Mouse (Mus musculus) urinary bladder, adult 18-20 months (tissue): ENCODE data around the gene Wrb.
"Not testable (repeated sequence)": the region's sequence is repeated elsewhere in the genome, so short reads cannot be mapped to it uniquely, and the experiment has no call there.

ENCODE experiments used
- DNase-seq, 2 experiments: peaks; one replicate each; pipeline ENCODE4 v3.0.0; 2022; ENCODE audit warnings: low spot score in 2 of 2, mixed read lengths in 2 of 2

Wrb gene

GRCm38 (mm10) chr16:96145110-96145800, at the start of gene Wrb:
TSS of gene Wrb (plus strand) at chr16:96145407.
- DNase-seq: peak; percentile 99 to 100

GRCm38 (mm10) chr16:96095966-96096365, 49.2 kb upstream of the Wrb start:
- no peak for DNase-seq

GRCm38 (mm10) chr16:96097811-96098210, 47.4 kb upstream of the Wrb start:
- not testable (repeated sequence) for DNase-seq

DNA sequence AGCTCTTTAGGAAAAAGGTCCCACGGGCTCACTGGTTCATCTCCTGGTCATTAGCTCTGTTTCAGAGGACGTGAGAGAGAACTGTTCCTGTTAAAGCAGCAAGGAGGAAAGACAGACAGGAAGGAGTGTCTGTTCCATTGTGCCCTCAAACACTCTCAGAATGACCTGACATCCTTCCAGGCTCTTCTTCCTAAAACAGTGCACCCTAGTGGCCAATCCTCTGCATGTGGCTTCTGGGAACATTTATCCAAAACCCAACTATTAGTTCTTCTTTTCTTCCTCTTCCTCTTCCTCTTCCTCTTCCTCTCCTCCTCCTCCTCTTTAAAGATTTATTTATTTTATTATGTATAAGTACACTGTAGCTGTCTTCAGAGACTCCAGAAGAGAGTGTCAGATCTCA, 42.2 kb upstream of the Wrb start:
- no peak for DNase-seq

DNA sequence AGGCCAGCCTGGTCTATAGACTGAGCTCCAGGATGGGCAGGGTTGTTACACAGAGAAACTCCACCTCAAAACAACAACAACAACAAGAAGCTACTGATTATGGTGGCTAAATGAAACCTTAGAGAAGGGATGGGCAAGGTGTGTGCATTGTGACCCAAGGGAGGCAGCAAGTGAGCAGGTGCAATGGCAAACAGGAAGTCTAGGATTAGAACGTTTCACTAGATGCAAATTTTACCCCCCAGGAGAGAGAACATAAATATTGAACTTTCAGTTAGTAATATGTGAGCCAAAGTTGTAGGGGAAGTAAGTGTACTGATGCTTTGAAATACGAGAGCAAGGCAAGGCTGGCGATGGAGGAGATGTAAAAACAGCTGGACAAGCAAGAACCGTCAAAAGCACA, 35.5 kb upstream of the Wrb start:
- DNase-seq: no peak

GRCm38 (mm10) chr16:96110655-96111345, 34.4 kb upstream of the Wrb start:
- no peak for DNase-seq

DNA sequence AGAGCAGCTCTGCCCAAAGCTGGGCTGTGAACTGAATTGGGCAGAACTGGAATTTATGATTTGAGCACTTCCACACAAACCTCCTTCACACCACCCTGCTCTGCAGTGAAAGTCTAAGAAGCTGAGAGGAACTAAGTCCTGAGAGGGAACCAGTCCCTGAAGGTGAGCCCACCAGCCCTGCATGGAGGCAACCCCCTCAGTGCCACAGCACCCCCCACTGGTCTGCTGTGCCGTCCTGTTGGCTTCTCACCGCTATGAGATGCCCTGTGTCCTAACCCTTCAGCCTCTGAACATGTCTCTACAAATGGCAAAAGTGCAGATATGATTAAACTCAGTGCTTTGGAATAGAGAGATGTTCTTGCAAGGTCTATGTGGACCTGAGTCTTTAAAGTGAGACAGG, 32.4 kb upstream of the Wrb start:
- no peak for DNase-seq

DNA sequence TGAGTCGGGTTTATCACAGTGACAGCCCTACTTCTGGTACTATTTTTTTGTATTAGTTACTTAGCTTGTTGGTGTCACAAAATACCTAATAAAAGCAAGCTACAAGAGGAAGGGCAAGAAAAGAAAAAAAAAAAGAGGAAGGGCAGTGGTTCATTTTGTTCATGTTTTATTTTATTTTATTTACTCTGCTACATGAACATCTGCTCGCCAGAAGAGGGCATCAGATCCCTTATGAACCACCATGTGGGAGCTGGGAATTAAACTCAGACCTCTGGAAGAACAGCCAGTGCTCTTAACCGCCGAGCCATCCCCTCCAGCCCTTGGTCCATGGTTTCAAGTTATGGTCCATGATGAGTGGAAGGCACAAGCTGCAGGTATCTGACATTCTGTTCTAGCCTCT, 30.5 kb upstream of the Wrb start:
- DNase-seq: no peak

DNA sequence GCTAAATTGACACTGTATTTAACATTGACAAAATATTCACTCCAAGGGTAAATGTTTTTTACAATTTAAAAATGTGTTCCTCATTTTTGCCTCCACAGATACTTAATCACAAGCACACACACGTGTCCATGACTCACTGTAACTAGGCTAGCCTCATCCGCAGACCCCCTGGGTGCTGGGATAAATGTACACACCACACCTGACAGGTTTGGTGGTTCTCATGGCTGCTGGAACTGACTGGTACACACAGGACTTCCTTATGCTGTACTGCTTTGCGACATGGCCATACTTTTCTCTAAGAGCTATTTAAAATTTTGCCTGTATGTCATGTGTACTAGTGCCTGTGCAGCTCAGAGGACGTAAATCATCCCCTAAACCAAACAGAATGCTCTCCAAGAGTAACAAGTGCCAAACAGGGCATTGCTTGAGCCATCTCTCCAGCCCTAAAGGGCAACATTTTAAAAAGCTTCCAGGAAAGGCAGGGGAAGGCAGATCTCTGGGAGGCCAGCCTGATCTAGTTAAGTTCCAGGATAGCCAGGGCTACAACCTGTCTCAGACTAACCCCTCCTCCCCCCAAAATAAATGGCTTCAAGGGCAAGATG, 25.1 kb upstream of the Wrb start:
- DNase-seq: no peak

DNA sequence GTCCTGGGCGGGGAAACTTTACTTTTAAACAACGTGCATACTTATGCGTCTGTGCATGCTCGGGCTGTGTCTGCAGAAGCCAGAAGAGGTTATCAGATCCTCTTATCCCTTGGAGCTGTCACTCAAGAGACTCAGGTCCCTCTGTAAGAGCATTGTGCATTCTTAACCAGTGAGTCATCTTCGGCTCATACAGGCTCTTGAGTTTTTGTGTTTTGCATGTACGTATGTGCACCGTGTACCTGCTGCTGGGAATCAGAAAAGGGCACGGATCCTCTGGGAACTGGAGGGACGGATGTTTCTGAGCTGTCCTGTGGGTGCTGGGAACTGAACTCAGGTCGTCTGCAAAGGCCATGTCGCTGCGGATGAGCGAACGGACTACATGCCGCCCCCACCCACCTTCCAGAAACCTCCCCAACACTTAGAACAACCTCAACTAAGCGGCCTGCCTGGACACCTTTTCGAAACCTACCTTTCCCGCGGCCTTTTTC, 18.5 kb upstream of the Wrb start:
- peak; percentile 35 to 47 for DNase-seq

DNA sequence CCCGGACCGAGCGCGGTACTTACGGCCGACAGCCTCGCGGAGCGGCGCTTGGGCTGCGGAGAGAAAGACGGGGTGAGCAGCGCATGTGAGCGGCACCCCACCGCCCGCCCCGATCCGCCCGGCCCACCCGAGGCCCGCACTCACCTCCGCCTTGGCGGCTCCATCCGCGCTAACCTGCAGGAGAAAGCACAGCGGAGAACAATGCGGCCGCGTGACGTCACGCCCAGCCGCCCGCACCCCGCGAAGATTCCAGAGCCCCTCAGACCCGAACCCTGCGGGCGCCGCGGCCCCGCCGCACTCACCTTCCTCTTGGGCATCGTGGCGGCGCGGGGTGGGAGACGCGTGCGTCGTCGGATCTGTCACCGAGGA, 17.9 kb upstream of the Wrb start:
- DNase-seq: no peak

DNA sequence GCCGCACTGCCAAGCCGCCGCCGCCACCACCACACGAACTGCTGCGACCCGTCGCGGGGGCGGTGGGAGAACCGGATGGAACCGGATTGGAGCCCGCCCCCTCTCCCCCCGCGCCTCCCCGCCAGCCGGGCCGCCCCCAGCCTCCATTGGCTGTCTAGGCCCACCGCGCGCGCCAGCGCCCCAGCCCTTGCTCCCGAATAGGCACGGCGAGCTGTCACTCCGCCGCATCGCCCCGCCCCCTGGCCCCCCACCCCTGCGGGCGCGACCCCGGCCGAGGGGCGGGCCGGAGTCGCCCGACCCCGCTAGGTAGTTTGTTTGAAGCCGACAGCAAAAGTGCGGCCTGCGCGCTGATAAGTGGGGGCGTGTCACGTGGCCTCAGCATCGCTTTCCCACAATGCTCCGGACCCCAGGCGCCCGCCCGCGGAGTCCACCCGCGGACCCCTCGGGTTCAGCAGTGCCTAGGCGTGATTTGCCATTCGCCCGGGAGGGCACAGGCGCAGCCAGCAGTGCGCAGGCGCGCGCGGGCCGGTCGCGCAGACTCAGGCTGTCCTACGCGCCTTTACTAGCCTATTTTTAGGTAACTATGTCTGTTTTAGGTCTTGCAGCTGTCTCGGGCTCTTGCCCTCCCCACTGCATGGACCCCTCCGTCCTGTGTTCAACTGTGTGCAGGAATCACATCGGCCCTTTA, 17.4 kb upstream of the Wrb start, which contains the start of gene Hmgn1:
Gene Hmgn1 (minus strand): TSS at position 73 of the 688 bp plus-strand sequence.
- DNase-seq: peak; percentile 87 to 93

DNA sequence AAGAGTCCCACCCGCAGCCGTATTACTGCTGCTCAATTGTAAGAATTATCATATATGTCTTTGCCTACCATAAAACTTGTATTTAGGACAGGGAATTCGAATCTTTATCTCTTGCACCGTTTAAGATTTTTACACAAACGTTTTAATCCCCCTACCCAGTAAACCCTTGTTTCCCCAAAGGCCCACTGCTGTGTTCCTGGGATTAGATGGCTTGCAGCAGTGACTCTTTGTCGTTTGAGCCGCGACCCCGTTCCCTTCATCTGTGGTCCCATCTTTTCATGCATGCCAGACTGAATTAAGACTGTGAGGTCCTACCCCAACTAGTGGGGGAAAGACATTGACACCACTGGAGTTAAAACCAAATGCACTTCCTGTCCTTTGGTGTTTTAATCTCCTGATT, 16.7 kb upstream of the Wrb start:
- no peak for DNase-seq

DNA sequence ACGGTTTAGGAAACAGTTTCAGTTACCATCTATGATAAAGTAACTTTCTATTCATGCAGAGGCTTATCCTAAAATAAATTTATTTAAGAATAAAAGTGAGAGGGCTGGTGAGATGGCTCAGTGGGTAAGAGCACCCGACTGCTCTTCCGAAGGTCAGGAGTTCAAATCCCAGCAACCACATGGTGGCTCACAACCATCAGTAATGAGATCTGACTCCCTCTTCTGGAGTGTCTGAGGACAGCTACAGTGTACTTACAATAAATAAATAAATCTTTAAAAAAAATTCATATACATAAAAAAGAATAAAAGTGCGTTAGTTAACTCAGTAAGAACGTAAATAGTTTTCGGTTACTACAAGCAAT, 478 bp upstream of the Wrb start:
- DNase-seq: not testable (repeated sequence)

DNA sequence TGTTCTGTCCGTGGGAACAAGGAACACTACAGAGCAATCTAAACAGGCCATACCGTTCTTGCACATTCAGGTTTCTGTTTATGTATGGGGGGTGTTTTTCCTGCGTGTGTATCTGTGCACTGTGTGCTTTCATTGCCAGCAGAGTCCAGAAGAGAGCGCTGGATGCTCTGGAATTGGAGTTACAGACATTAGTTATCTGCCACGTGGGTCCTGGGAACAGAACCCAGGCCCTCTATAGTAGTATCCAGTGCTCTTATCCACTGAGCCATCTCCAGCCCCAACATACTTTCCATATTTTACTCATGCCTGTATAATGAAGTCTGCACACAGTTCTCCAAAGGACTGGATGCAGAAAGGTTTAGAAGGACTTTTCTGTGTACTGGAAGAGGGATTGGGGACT, 607 bp downstream of the Wrb start:
- DNase-seq: no peak

DNA sequence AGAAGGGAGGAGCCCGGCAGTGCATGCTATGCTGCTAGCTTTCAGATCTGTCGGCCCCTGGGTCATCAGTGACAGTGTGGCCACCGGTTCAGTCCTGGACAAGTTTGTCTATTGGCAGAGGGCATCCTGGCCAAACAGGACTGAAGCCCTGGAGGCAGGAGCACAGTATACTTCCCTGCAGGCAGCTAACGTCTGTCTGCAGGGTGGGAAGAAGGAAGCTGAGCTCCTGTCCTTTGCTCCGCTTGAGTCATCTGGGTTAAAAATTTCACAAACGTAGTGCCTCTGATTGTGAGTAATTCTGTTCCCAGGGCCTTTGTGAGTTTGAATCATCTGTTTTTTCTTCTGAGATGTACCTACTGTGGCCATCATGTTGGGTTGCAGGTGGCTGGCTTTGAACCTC, 3.6 kb downstream of the Wrb start:
- peak in 1 of 2 experiments; percentile 48 for DNase-seq

- DNase-seq: no peak
Measured at GRCm38 (mm10) chr16:96149311-96149710, 4.1 kb downstream of the Wrb start.

DNA sequence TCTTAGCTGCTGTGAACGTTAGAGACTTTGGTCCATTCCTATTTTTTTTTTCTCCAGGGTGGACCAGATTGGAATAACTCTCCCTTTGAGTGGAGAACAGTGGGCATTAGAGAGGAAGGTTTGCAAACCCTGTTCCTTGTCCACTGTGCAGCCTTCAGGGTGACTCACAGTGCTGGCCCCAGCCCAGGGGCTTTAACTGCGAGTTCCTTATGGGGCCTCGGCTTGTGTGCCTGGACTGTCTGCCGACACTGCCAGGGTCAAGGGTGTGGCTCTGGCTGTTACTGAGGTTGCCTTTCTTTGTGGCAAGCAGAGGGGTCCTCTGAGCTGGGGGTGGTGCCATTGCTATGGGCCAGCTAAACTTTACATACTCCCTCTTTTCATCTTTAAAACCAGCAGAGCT, 5.8 kb downstream of the Wrb start:
- DNase-seq: peak; percentile 67 to 75

DNA sequence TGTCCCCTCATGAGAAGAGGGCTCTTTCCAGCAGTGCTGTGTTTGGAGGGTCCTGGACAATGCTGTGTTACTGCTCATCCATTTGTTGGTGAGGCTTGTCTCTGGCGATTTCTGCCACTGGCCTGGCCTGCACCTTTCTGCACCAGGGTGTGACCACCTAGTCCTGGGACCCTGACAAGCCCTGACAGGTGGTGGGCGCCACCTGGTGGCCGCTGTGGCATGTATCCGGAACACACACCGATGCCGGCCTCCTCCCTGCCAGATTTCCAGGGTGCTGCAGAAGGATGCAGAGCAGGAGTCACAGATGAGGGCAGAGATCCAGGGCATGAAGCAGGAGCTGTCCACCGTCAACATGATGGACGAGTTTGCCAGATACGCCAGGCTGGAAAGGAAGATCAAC, 6.3 kb downstream of the Wrb start:
- peak; percentile 56 to 71 for DNase-seq

- no peak for DNase-seq
Measured at GRCm38 (mm10) chr16:96154476-96154875, 9.3 kb downstream of the Wrb start.

DNA sequence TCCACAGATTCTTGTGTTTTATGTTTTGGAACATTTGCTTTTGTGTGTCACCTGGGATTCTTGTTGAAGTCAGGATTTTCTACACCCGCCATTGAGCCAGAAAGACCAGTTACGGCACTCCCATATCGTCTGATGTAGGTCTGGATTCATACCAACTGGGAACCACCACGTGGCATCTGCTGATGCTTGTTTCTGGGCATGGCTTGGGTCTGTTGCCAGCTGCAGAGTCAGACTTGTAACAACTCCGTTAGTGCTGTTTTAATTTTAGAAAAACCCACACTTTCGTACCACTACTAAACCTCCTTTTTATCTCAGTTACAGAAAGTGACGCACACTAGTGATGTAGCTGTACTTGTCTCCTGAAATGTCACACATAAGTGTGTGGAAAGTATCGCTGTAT, 10.8 kb downstream of the Wrb start:
- peak in 1 of 2 experiments; percentile 45 for DNase-seq

GRCm38 (mm10) chr16:96157171-96157570, 12.0 kb downstream of the Wrb start:
- no peak for DNase-seq
